Mouse (Mus musculus) heart, embryonic 11.5 days (tissue): Measurements from ENCODE around the gene Drg2. TPM values are rescaled to one million over a fixed set of nuclear protein-coding genes. Genes with fewer than 3 reads are reported as not detected.

ENCODE experiments used
- ATAC-seq: fragments of 200-750 bp; cut with Nextera tagmentation; replicated peaks from 2 replicates; pipeline ENCODE4 v1.8.0; 2017; ENCODE audit warnings: moderate library complexity; ENCODE audit not compliant: insufficient number of reproducible peaks, low FRiP score, low TSS enrichment
- H3K27ac ChIP-seq: fragments of 300-500 bp; sonication (generic); 2 replicates; pipeline ENCODE4 v1.5.1; 2014; ENCODE audit warnings: mild to moderate bottlenecking, low read depth, low read length
- H3K27me3 ChIP-seq: fragments of 300-500 bp; sonication (generic); 2 replicates; pipeline ENCODE4 v1.6.1; 2014; ENCODE audit warnings: mild to moderate bottlenecking, low read length, mixed read lengths; ENCODE audit not compliant: control insufficient read depth, insufficient read depth
- H3K36me3 ChIP-seq: fragments of 300-500 bp; sonication (generic); 2 replicates; pipeline ENCODE4 v1.6.1; 2014; ENCODE audit warnings: mild to moderate bottlenecking, low read length, moderate library complexity, mixed read lengths; ENCODE audit not compliant: control insufficient read depth, insufficient read depth
- H3K4me1 ChIP-seq: fragments of 300-500 bp; sonication (generic); 2 replicates; pipeline ENCODE4 v1.6.1; 2014; ENCODE audit warnings: low read length; ENCODE audit not compliant: control insufficient read depth, insufficient read depth
- H3K4me2 ChIP-seq: fragments of 300-500 bp; sonication (generic); 2 replicates; pipeline ENCODE4 v1.6.1; 2014; ENCODE audit warnings: mild to moderate bottlenecking, moderate library complexity
- H3K4me3 ChIP-seq: fragments of 300-500 bp; sonication (generic); 2 replicates; pipeline ENCODE4 v1.5.1; 2014; ENCODE audit warnings: low read depth, low read length
- H3K9ac ChIP-seq: fragments of 300-500 bp; sonication (generic); 2 replicates; pipeline ENCODE4 v1.6.1; 2014; ENCODE audit warnings: mild to moderate bottlenecking, low read depth, low read length, moderate library complexity
- H3K9me3 ChIP-seq: fragments of 300-500 bp; sonication (generic); replicated peaks from 2 replicates; pipeline ENCODE4 v1.6.1; 2016; ENCODE audit warnings: low read length; ENCODE audit not compliant: control insufficient read depth
- WGBS: fragments of 180-500 bp; shearing (Covaris S2); extraction: QIAGEN DNeasy Blood & Tissue Kit; methylation state at CpG from one replicate; pipeline ENCODE4 v1.1.7; 2014; ENCODE audit not compliant: insufficient replicate concordance; 5-methylcytosine and 5-hydroxymethylcytosine counted together
- polyA plus RNA-seq: library from polyadenylated mRNA; unstranded; fragments of >200 nt; fragmentation: Nextera tagmentation; extraction: Ambion mirVana; gene quantifications from 2 replicates; pipeline ENCODE4 v1.2.1, GENCODE M21; 2014

Gene Drg2
- polyA plus RNA-seq, 1 experiment from 2014 or later: 78.5 TPM

DNA sequence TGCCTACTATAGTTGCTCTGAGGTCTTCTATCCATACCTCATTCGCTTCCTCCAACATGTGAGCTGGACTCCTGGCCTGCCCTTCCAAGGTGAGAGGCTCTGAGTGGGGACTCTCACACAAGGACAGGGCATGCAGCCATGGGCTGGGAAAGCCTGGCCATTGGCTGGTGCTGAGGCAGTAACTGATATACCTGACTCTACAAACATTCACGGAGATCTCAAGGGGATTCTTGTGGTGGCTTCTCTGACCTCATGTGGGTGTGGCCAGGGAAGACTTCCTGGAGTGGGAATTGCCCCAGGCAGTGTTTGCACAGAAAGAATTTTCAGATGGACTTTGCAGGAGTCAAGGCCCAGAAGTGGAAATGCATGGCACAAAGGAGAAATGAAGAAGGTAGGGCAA, 60.5 kb downstream of the Drg2 start:
- 53% methylated on average over 2 of the region's 2 CpGs for WGBS
- ATAC-seq: no peak
- Histone ChIP-seq H3K4me2 (no peak overlapping the region), H3K27me3 (peaks cover 13% of the 10 kb centered on the region), H3K9ac (no peak overlapping the region), H3K4me3 (no peak overlapping the region), H3K4me1 (no peaks in the 10 kb centered on the region), H3K27ac (no peak overlapping the region), H3K36me3 (no peaks in the 10 kb centered on the region), H3K9me3 (no peaks in the 10 kb centered on the region)

DNA sequence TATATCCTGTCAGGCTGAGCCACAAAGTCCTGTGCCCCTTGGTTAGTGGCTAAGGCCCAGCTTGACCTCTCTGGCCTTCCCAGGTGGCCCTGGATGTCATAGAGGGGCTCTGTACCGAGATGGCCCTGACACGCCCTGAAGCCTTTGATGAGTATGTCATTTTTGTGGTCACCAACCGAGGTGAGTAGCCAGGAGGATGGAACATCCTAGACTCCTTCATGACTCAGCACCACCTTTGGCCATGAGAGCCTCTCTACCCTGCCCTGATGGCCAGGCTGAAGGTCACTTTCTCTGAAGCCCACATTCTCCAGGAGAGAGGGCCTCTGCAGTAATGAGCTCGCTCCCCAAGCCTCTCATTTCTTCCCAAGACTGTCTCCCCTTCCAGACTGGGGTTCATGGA, 63.9 kb downstream of the Drg2 start:
- no peak overlapping the region for H3K4me2 ChIP-seq
- H3K9ac ChIP-seq: no peak overlapping the region
- ATAC-seq: no peak
- H3K27ac ChIP-seq: no peak overlapping the region
- H3K4me3 ChIP-seq: no peak overlapping the region
- 75% methylated on average over 4 of the region's 4 CpGs for WGBS
- H3K4me1 ChIP-seq: no peaks in the 10 kb centered on the region
- H3K36me3 ChIP-seq: no peaks in the 10 kb centered on the region
- no peaks in the 10 kb centered on the region for H3K9me3 ChIP-seq
- H3K27me3 ChIP-seq: no peaks in the 10 kb centered on the region

Other genes starting within 250 kb of the Drg2 start
- 39.0 and 41.0 TPM in 2 replicates for gene Srebf1, start 232.0 kb upstream of the Drg2 start, polyA plus RNA-seq
- gene Tom1l2, start 101.7 kb upstream of the Drg2 start, polyA plus RNA-seq: 14.7 and 16.0 TPM in 2 replicates
- gene Drc3, start 101.3 kb upstream of the Drg2 start, polyA plus RNA-seq: 1.9 TPM in 2 replicates
- gene Gid4, start 37.4 kb upstream of the Drg2 start, polyA plus RNA-seq: 19.3 and 21.2 TPM in 2 replicates
- 52.2 and 52.9 TPM in 2 replicates for gene Atpaf2, start 36.1 kb upstream of the Drg2 start, polyA plus RNA-seq
- 0.11 and 0.23 TPM in 2 replicates for gene Myo15, start 14.7 kb downstream of the Drg2 start, polyA plus RNA-seq
- gene Alkbh5, start 81.8 kb downstream of the Drg2 start, polyA plus RNA-seq: 31.6 and 35.0 TPM in 2 replicates
- gene Llgl1, start 245.1 kb downstream of the Drg2 start, polyA plus RNA-seq: 32.6 and 40.7 TPM in 2 replicates